Mouse (Mus musculus) fat pad, adult 2 months (tissue): Measurements from ENCODE around the gene Kcnd3.
"Not testable (repeated sequence)": the region's sequence is repeated elsewhere in the genome, so short reads cannot be mapped to it uniquely, and the experiment has no call there.

Source experiments
- DNase-seq: peaks from one replicate; pipeline ENCODE4 v3.0.0-alpha.2; 2011; ENCODE audit warnings: low read depth, low spot score; ENCODE audit errors: extremely low read depth

The Kcnd3 gene

DNA sequence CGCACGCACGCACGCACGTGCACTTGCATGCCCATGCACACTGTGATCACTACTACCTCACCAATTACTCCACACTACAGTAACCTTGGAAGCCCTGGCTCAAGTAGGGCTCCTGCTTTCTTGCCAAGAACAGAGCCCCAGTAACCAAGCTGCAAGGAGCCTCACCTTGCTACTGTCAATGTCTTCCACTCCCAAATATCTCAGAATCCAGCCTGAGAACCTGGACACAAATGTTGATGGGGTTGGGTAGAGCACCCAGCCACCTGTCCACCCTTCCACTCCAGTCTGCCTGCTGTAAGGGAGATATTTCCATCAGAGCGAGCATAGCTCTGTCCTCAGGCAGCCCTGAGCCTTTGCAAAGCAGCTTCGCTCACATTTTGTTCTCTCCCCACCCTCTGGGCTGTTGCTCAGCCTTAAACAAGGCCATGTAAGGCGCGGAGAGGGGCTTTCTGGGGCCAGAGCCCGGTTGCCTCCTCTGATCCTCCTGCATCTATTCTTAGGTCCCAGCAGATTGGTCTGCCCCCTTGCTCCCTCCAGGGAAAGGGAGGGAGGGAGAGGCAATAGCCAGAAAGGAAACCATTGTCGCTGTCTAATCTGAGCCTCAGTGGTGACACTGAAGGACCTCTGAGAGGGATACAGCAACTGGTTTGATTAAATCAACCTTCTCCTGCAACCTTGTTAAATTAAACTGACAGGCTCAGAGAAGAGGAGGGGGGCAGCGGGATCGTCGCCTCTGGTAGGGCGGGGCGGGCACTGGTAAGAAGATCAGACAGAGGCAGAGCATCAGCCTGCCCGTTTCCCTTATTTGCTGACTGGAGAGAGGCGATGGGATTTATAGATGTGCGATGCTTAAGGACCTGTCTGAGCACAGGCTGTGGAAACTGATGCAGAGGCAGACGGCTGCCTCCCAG, 243.6 kb downstream of the Kcnd3 start:
- DNase-seq = no peak

DNA sequence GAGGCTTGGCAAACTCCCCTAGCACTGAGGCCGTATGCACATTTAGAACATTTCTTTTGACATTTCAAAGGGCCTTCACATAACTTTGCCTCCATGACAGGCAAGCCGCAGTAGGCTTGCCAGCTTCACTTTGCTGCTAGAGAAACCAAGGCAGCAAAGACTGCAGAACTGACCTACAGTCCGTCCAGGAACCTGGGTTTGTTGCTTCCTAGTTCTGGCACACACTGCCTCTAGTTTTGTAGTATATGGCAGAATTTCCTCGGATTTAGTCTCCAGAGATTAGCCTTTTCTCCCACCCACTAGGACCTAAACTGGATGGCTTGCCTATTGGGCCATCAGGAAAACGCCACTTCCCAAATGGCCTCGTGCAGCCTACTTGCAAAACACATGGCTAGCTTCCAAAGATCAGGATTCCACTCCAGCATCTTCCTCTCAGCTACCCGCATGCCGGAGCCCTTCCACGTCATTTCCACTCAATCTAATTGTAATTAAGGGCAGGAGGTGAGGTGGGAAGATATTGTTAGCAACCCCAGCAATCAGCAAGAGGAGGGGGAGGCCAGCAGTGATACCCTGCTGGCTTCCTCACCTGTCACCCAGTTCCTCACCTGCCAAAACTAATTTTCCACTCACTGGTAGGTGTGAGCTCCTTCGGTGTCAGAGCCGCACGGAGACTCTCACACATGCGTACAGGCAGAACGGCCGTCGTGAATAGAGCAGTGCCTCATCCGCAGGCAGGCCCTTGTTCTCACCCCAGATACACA, 244.4 kb downstream of the Kcnd3 start:
- DNase-seq = no peak

- no peak for DNase-seq
Observed at GRCm38 (mm10) chr3:105697148-105697441, 245.0 kb downstream of the Kcnd3 start.

- DNase-seq = no peak
Observed at GRCm38 (mm10) chr3:105698311-105698710, 246.2 kb downstream of the Kcnd3 start.

GRCm38 (mm10) chr3:105699241-105699933, 247.3 kb downstream of the Kcnd3 start:
- no peak for DNase-seq

- not testable (repeated sequence) for DNase-seq
Observed at GRCm38 (mm10) chr3:105700786-105701185, 248.7 kb downstream of the Kcnd3 start.

DNA sequence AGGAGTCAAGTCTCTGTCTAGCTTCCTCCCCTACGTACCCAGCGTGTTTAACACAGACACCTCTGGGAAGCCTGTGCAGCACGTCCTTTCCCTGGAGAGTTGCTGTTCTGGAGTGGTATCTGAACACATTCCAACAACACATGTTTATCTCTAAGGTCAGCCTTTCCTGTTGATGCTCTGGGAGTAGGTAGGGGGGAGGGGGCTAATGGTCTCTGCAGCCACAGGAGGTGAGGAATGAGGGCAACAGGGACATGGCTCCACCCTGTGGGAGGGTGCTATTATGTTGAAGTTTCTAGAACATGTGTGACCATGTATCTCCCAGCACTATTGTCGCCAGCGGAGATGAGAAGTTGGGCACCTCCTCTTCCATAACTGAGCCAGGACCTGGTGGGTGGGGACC, 249.3 kb downstream of the Kcnd3 start:
- no peak for DNase-seq

DNA sequence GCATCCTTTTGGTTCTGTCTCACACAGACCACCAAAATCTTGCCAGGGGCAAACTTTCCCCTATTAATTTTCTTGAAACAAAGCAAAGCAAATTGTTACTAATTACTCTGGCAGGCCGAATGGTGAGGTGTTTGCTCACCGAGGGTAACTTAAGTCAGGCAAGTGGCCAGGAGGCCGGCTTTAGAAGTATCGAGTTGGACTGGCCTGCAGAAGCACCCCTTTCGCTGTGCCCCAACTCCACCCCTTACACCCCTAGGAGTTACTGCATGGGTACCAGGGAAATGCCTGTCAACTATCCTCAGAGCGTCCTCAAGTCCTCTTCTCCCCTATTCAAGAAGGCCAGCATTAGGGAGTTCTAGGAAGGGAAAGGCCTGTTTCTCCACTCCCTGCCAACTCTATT, 251.4 kb downstream of the Kcnd3 start:
- no peak for DNase-seq

GRCm38 (mm10) chr3:105704031-105705008, 252.2 kb downstream of the Kcnd3 start, which contains the start of gene Inka2:
Gene Inka2 (plus strand): TSS chr3:105704599.
- DNase-seq = no peak

DNA sequence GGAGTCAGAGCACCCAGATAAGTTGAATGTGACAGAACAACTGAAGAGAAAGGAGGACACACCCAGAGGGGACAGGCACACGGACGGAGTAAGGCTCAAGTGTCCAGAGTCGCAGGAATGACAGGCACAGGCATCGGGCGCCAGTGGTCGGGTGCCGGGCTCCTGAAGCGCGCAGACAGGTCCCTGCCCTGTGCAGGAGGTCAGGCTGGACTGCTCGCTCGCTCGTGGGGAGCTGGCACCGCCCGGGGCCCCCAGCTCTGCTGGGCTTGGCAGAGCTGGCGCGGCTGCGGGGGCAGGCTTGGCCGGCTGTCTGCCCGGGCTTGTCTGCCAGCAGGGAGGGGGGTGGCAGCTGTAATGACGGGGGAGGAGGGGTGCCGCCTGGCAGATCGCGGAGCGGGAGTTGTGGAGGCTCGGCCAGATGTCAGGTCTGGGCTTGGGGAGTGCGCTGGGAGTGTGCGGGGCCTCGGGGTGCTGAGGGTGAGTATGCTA, 253.0 kb downstream of the Kcnd3 start:
- DNase-seq = no peak

GRCm38 (mm10) chr3:105705561-105705960, 253.4 kb downstream of the Kcnd3 start:
- DNase-seq = no peak

- no peak for DNase-seq
Observed at GRCm38 (mm10) chr3:105706366-105707020, 254.4 kb downstream of the Kcnd3 start.

DNA sequence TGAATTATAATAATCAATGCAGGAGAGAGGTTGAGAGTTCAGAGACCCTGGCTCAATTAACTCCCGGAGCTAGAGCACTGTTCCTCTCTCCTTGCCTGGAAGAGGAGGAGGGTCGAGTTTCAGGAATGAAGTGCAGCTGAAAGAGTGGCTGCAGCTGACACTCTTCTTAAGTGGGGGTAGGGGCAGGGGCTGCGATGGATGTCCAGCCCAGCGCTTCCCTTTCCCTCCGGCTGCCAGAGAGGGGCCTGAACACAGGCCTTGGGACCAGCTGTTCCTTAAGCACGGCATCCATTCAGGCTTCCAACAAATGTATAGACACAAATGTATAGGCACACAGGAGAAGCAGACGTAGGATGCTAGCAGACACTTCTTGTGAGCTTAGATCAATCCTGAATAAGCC, 255.5 kb downstream of the Kcnd3 start:
- DNase-seq = no peak

- DNase-seq = no peak
Observed at GRCm38 (mm10) chr3:105710246-105710645, 258.1 kb downstream of the Kcnd3 start.

- no peak for DNase-seq
Observed at GRCm38 (mm10) chr3:105711741-105712140, 259.6 kb downstream of the Kcnd3 start.

DNA sequence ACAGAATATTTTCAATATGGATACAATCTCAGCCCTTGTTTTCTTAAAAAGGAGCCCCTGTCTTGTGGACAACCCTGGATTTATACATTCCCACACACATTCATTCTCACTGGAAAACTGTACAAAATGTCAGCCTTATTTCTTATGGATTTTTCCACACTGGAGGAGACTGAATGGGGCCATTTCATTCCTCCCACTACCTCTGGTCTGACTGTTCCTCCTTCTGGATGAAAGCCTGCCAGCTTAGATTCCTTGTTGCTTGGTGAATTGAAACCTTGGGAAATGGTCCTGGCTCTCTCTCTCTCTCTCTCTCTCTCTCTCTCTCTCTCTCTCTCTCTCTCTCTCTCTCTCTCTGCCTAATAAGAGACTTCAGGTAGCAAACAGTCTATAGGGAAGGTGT, 260.7 kb downstream of the Kcnd3 start:
- no peak for DNase-seq

DNA sequence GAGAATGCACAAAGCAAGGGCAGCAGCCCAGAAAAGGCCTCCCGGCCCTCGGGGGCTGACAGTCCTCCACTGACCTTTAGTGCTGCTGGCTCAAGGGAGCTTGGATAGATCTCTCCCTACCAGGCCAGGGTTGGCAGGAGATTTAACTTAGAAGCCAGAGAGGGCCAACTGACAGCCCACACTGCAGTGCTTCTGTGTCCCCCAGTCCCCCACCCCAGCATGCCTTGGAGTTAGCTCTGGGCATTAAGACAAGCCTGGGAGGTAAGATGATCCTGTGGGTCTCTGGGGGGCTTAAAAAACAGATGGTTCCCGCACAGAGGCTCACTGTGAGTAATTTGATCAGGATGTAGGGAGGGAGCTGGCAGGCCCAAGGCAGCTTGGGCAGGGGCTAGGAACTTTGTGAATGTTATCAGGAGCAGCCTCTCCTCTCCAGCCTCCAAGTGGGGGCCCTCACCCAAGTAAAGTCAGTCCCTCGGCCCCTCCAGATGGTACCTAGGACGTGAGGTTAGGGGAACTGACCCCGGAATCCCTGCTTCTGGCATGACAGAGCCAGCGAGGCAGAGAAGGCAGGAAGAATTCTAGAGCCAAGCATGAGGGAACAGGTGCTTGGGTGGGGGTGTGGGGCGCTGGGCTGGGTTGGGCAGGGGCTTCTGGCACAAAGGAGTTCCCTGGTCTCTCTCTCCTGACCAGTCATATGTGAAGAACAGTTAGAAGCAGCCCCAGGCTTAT, 262.1 kb downstream of the Kcnd3 start:
- DNase-seq = no peak

GRCm38 (mm10) chr3:105714820-105715167, 262.7 kb downstream of the Kcnd3 start:
- DNase-seq = no peak

DNA sequence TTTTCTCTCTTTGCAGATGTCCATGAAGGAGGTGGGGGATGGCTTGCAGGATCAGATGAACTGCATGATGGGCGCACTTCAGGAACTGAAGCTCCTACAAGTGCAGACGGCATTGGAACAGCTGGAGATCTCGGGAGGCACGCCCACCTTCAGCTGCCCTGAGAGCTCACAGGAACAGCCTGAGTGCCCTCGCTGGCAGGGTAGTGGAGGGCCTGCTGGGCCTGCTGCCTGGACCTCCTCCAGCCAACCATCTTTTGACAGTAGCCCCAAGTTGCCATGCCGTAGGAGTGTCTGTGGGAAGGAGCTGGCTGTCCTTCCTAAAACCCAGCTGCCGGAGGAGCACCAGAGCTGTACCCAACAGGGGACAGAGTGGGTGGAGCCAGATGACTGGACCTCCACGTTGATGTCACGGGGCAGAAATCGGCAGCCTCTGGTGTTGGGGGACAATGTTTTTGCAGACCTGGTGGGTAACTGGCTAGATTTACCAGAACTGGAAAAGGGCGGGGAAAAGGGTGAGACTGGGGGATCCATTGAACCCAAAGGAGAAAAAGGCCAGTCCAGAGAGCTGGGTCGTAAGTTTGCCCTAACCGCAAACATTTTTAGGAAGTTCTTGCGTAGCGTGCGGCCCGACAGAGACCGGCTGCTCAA, 264.3 kb downstream of the Kcnd3 start:
- DNase-seq = no peak
